In genomic region chr8:70129309-70129952, GRCm38 (mm10) we compare ENCODE assay signal across 8 mouse cellular contexts. TPM values are rescaled to one million over a fixed set of nuclear protein-coding genes. Genes with fewer than 3 reads are reported as not detected.
A peak's percentile ranks its signal among the peaks of the same experiment; 100 is the strongest.
DNase-seq lines count a peak whose midpoint lies in the region; ATAC-seq and TF ChIP-seq lines count a peak whose summit lies in the region.

No protein-coding gene starts in this region.

- H3K27me3 ChIP-seq in forebrain, embryonic 13.5 days, result peaks cover 6% of the 10 kb centered on the region; the same call in 1 of the 2 replicates
- H3K27me3 ChIP-seq in forebrain, embryonic 10.5 days (ENCODE audit: poor library complexity, severe bottlenecking), result no peaks in the 10 kb centered on the region
- no peaks in the 10 kb centered on the region for H3K27me3 ChIP-seq in embryonic facial prominence, embryonic 15.5 days

- ATAC-seq in forebrain, embryonic 13.5 days, result peak; percentile 67
- ATAC-seq in embryonic facial prominence, embryonic 15.5 days (ENCODE audit: insufficient number of reproducible peaks, low FRiP score, low TSS enrichment, low read depth), result 0 out of 2 replicates have a peak, but pooled peaks have one; percentile 27

- intact Hi-C loops in heart, postnatal 10 days (cut with DNase I), result loop anchor here (5.0 kb wide), 1 partner anchor 82 kb away; no protein-coding TSS in a partner anchor

- H3K4me1 ChIP-seq in forebrain, embryonic 13.5 days, result peaks cover 28% of the 10 kb centered on the region
- H3K4me1 ChIP-seq in forebrain, embryonic 10.5 days, result peaks cover 27% of the 10 kb centered on the region
- H3K4me1 ChIP-seq in ES-E14 (ENCODE audit: control insufficient read depth in 2 of 2, insufficient read depth in 2 of 2, low read length in 2 of 2, poor library complexity in 1 of 2), result peaks cover 2 to 8% of the 10 kb centered on the region in 2 experiments; a peak in 2 of 4 replicates
- peaks cover 10% of the 10 kb centered on the region for H3K4me1 ChIP-seq in embryonic facial prominence, embryonic 15.5 days

- no peaks in the 10 kb centered on the region for H3K9me3 ChIP-seq in forebrain, embryonic 13.5 days (replicated peaks)
- no peaks in the 10 kb centered on the region for H3K9me3 ChIP-seq in forebrain, embryonic 10.5 days
- no peaks in the 10 kb centered on the region for H3K9me3 ChIP-seq in ES-E14 (ENCODE audit: control insufficient read depth, insufficient read depth, low read depth, low read length)
- no peaks in the 10 kb centered on the region for H3K9me3 ChIP-seq in embryonic facial prominence, embryonic 15.5 days (replicated peaks)

- peaks cover 22% of the 10 kb centered on the region for H3K36me3 ChIP-seq in forebrain, embryonic 13.5 days (ENCODE audit: poor library complexity, severe bottlenecking)
- H3K36me3 ChIP-seq in forebrain, embryonic 10.5 days (replicated peaks), result peaks cover 23% of the 10 kb centered on the region
- H3K36me3 ChIP-seq in ES-E14 (ENCODE audit: control insufficient read depth, insufficient read depth, low read length, poor library complexity, severe bottlenecking), result peaks cover 16% of the 10 kb centered on the region
- peaks cover 21% of the 10 kb centered on the region for H3K36me3 ChIP-seq in embryonic facial prominence, embryonic 15.5 days

- no peak overlapping the region for H3K9ac ChIP-seq in forebrain, embryonic 13.5 days
- peak overlapping the region; percentile 71 for H3K9ac ChIP-seq in ES-E14 (ENCODE audit: insufficient read depth, low read depth, low read length, poor library complexity, severe bottlenecking)
- no peak overlapping the region for H3K9ac ChIP-seq in embryonic facial prominence, embryonic 15.5 days

- no peak for DNase-seq in forebrain, embryonic 10.5 days (ENCODE audit: extremely low spot score, low spot score)
- DNase-seq in ES-E14 (ENCODE audit: low read depth, low spot score), result no peak
- peak; percentile 47 to 63 for DNase-seq in heart, postnatal 10 days
- peak; percentile 57 to 66 for DNase-seq in left cerebral cortex, adult 18-20 months (ENCODE audit: low spot score in 2 of 2)
- peak; percentile 71 to 73 for DNase-seq in right cerebral cortex, postnatal 36 days (ENCODE audit: low spot score in 2 of 2)
- DNase-seq in urinary bladder, adult 18-20 months (ENCODE audit: low spot score in 2 of 2), result no peak

- H3K27ac ChIP-seq in forebrain, embryonic 13.5 days, result peak overlapping the region; percentile 75
- no peak overlapping the region for H3K27ac ChIP-seq in forebrain, embryonic 10.5 days
- peak overlapping the region; percentile 48; the same call in 1 of the 2 replicates for H3K27ac ChIP-seq in ES-E14 (ENCODE audit: insufficient read depth, low read depth, low read length, poor library complexity, severe bottlenecking)
- H3K27ac ChIP-seq in embryonic facial prominence, embryonic 15.5 days (replicated peaks), result no peak overlapping the region

- H3K4me2 ChIP-seq in forebrain, embryonic 13.5 days, result no peak overlapping the region
- no peak overlapping the region for H3K4me2 ChIP-seq in embryonic facial prominence, embryonic 15.5 days (replicated peaks)

- 45% methylated on average over 9 of the region's 9 CpGs for WGBS in forebrain, embryonic 13.5 days
- WGBS in forebrain, embryonic 10.5 days, result 73% methylated on average over 9 of the region's 9 CpGs
- WGBS in embryonic facial prominence, embryonic 15.5 days, result 50% methylated on average over 9 of the region's 9 CpGs

- no peak overlapping the region for H3K4me3 ChIP-seq in forebrain, embryonic 13.5 days
- H3K4me3 ChIP-seq in forebrain, embryonic 10.5 days, result no peak overlapping the region
- peak overlapping the region; percentile 13 to 44 for H3K4me3 ChIP-seq in ES-E14 (ENCODE audit: insufficient read depth in 1 of 2, low read depth in 1 of 2, low read length in 2 of 2, poor library complexity in 1 of 2, severe bottlenecking in 1 of 2)
- no peak overlapping the region for H3K4me3 ChIP-seq in embryonic facial prominence, embryonic 15.5 days (replicated peaks)

- in situ Hi-C loops in ES-E14 (cut with MboI; ENCODE audit: low sequenced_read_pairs in 2 of 2, unreplicated experiment in 2 of 2), result no loop called here

TF ChIP-seq in ES-E14, 5 proteins besides CTCF, POLR2A, EP300 and RAD21:
- no peak for TF ChIP-seq CHD2 (IDR thresholded peaks at IDR 0.05; ENCODE audit: low read depth, low read length)
- no peak for TF ChIP-seq ZC3H11A (IDR thresholded peaks at IDR 0.05; ENCODE audit: borderline replicate concordance, low read depth, low read length)
- no peak for TF ChIP-seq HCFC1 (IDR thresholded peaks at IDR 0.05; ENCODE audit: borderline replicate concordance, insufficient read depth, low read length)
- no peak for TF ChIP-seq MAFK (IDR thresholded peaks at IDR 0.05; ENCODE audit: insufficient read depth, low read depth, low read length)
- no peak for TF ChIP-seq ZNF384 (IDR thresholded peaks at IDR 0.05; ENCODE audit: low read depth, low read length)

RNA-seq across cellular contexts. Expression of gene Nr2c2ap, which starts 1.7 kb away (rescaled TPM):
- 33.4 and 37.4 TPM in 2 replicates for polyA plus RNA-seq in forebrain, embryonic 13.5 days (2015; fragmentation: Nextera tagmentation; extraction: Ambion mirVana)
- 35.7 and 37.9 TPM in 2 replicates for polyA plus RNA-seq in forebrain, embryonic 10.5 days (2016; fragmentation: Nextera tagmentation; extraction: Ambion mirVana)
- total RNA-seq in ES-E14 (2012; rRNA removed), result 9.6 and 10.4 TPM in 2 replicates
- polyA plus RNA-seq in embryonic facial prominence, embryonic 15.5 days (2015; fragmentation: Nextera tagmentation; extraction: Ambion mirVana), result 33.0 and 33.3 TPM in 2 replicates
- total RNA-seq in heart, postnatal 10 days (2021), result 10 to 100 TPM; 10.9 to 12.8 TPM
- total RNA-seq in left cerebral cortex, adult 18-20 months (2021), result 10 to 100 TPM; 23.7 to 25.5 TPM

RNA-seq across cellular contexts. Expression of gene Ncan, which starts 8.8 kb away (rescaled TPM):
- polyA plus RNA-seq in forebrain, embryonic 13.5 days (2015; fragmentation: Nextera tagmentation; extraction: Ambion mirVana), result 100 and 102 TPM in 2 replicates
- polyA plus RNA-seq in forebrain, embryonic 10.5 days (2016; fragmentation: Nextera tagmentation; extraction: Ambion mirVana), result 10.5 and 13.5 TPM in 2 replicates
- 4.3 and 9.2 TPM in 2 replicates for total RNA-seq in ES-E14 (2012; rRNA removed)
- polyA plus RNA-seq in embryonic facial prominence, embryonic 15.5 days (2015; fragmentation: Nextera tagmentation; extraction: Ambion mirVana), result 0.79 and 1.5 TPM in 2 replicates
- total RNA-seq in heart, postnatal 10 days (2021), result under 1 TPM in 1 of 2 experiments, not detected in 1; 0.19 TPM
- total RNA-seq in left cerebral cortex, adult 18-20 months (2021), result 100 to 1,000 TPM; 137 to 145 TPM

RNA-seq across cellular contexts. Expression of gene Rfxank, which starts 9.5 kb away (rescaled TPM):
- polyA plus RNA-seq in forebrain, embryonic 13.5 days (2015; fragmentation: Nextera tagmentation; extraction: Ambion mirVana), result 12.2 and 14.2 TPM in 2 replicates
- 17.1 and 19.2 TPM in 2 replicates for polyA plus RNA-seq in forebrain, embryonic 10.5 days (2016; fragmentation: Nextera tagmentation; extraction: Ambion mirVana)
- total RNA-seq in ES-E14 (2012; rRNA removed), result 10.4 and 11.2 TPM in 2 replicates
- polyA plus RNA-seq in embryonic facial prominence, embryonic 15.5 days (2015; fragmentation: Nextera tagmentation; extraction: Ambion mirVana), result 18.9 and 22.2 TPM in 2 replicates
- 10 to 100 TPM; 20.7 to 22.4 TPM for total RNA-seq in heart, postnatal 10 days (2021)
- total RNA-seq in left cerebral cortex, adult 18-20 months (2021), result 10 to 100 TPM; 11.7 to 14.9 TPM

RNA-seq across cellular contexts. Expression of gene Borcs8, which starts 9.9 kb away (rescaled TPM):
- 47.4 and 48.0 TPM in 2 replicates for polyA plus RNA-seq in forebrain, embryonic 13.5 days (2015; fragmentation: Nextera tagmentation; extraction: Ambion mirVana)
- 38.5 and 41.6 TPM in 2 replicates for polyA plus RNA-seq in forebrain, embryonic 10.5 days (2016; fragmentation: Nextera tagmentation; extraction: Ambion mirVana)
- 30.0 and 31.2 TPM in 2 replicates for total RNA-seq in ES-E14 (2012; rRNA removed)
- 55.3 and 65.4 TPM in 2 replicates for polyA plus RNA-seq in embryonic facial prominence, embryonic 15.5 days (2015; fragmentation: Nextera tagmentation; extraction: Ambion mirVana)
- 10 to 100 TPM; 30.3 TPM for total RNA-seq in heart, postnatal 10 days (2021)
- total RNA-seq in left cerebral cortex, adult 18-20 months (2021), result 10 to 100 TPM; 47.7 to 48.0 TPM

RNA-seq across cellular contexts. Expression of gene Mef2b, which starts 10.1 kb away (rescaled TPM):
- polyA plus RNA-seq in forebrain, embryonic 13.5 days (2015; fragmentation: Nextera tagmentation; extraction: Ambion mirVana), result 0.23 and 0.45 TPM in 2 replicates
- polyA plus RNA-seq in forebrain, embryonic 10.5 days (2016; fragmentation: Nextera tagmentation; extraction: Ambion mirVana), result 0.71 and 0.74 TPM in 2 replicates
- 3.6 and 5.4 TPM in 2 replicates for total RNA-seq in ES-E14 (2012; rRNA removed)
- polyA plus RNA-seq in embryonic facial prominence, embryonic 15.5 days (2015; fragmentation: Nextera tagmentation; extraction: Ambion mirVana), result 9.1 and 12.4 TPM in 2 replicates
- under 1 TPM; 0.38 to 0.45 TPM for total RNA-seq in heart, postnatal 10 days (2021)
- total RNA-seq in left cerebral cortex, adult 18-20 months (2021), result not detected

Comparison
In these comparisons a context has a peak if more than half of its experiments do, and no peak if none do; other contexts are left out.
1. H3K27ac ChIP-seq: peak in forebrain, embryonic 13.5 days (single experiment) and ES-E14 (single experiment); none in forebrain, embryonic 10.5 days (single experiment) and embryonic facial prominence, embryonic 15.5 days (single experiment).
2. H3K4me3 ChIP-seq: peak in ES-E14 (2 of 2); none in forebrain, embryonic 13.5 days (single experiment), forebrain, embryonic 10.5 days (single experiment) and embryonic facial prominence, embryonic 15.5 days (single experiment).
3. DNase-seq: peak in heart, postnatal 10 days (2 of 2), left cerebral cortex, adult 18-20 months (2 of 2) and right cerebral cortex, postnatal 36 days (2 of 2); none in forebrain, embryonic 10.5 days (single experiment), ES-E14 (single experiment) and urinary bladder, adult 18-20 months (0 of 2).
4. RNA of gene Ncan, which starts 8.8 kb away (total RNA-seq): 137 to 145 TPM in left cerebral cortex, adult 18-20 months; 4.3 to 9.2 TPM in ES-E14 and 0.19 TPM in heart, postnatal 10 days; every median in the first group is over 10 times any median in the second.